Mouse (Mus musculus): ENCODE measurements around the gene Trak1. TPM values are rescaled to one million over a fixed set of nuclear protein-coding genes. Genes with fewer than 3 reads are reported as not detected.

Trak1 gene
- polyA plus RNA-seq, 1 experiment from 2014 or later = 16.2 TPM

DNA sequence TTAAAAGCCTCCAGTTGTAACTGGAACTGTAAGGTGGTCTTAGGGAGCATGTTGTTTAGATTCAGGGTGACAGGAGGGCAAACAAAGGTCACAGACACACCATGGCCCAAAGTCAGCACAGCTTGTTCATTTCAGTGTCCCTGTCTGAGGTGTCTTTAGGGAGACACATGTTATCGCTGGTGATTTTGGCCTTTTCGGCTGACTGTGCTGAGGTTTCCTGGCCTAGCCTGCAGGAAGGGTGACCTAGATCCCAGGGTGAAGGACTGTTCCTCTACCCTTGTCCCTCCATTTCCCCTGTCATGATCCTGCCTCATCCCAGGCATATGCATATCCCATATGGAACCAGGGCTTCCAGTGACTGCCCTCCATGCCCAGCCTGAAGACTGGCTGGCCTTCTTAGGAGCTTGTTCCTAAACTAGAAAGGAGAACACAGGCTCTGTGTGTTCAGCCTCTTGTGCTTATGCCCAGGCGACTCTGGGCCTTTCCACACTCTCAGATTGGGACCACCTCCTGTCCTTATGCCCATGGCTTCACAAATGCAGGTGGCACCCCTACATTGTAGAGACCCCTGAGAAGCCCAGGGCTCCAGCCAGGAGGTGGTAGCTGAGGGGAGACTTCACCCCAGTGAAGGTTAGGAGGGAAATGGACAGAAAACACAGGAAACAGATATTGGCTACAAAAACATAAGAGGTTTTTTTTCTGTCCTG is 62.1 kb downstream of the Trak1 start:
- Histone ChIP-seq H3K36me3 (ENCODE audit: insufficient read depth, low read length) (0 out of 2 replicates have a peak, but pooled peaks cover 6% of the 10 kb centered on the region), H3K27ac (ENCODE audit: low read length) (peak overlapping the region; percentile 2; the same call in 1 of the 2 replicates), H3K4me2 (replicated peaks; ENCODE audit: low read depth, low read length) (no peak overlapping the region), H3K4me1 (ENCODE audit: insufficient read depth, low read length) (peaks cover 41% of the 10 kb centered on the region), H3K4me3 (ENCODE audit: low read length) (no peak overlapping the region), H3K9me3 (ENCODE audit: low read length) (no peaks in the 10 kb centered on the region), H3K9ac (replicated peaks; ENCODE audit: low read length) (0 out of 2 replicates have a peak overlapping the region, but pooled peaks have one; percentile 9), H3K27me3 (ENCODE audit: insufficient read depth, low read length) (no peaks in the 10 kb centered on the region)
- 62% methylated on average over 3 of the region's 3 CpGs for WGBS
- no peak for ATAC-seq (ENCODE audit: low FRiP score, low TSS enrichment)

- H3K27ac ChIP-seq (ENCODE audit: low read length) = peak overlapping the region; percentile 83
- WGBS = 17% methylated on average over 12 of the region's 12 CpGs
- H3K9ac ChIP-seq (replicated peaks; ENCODE audit: low read length) = peak overlapping the region; percentile 40
- H3K4me1 ChIP-seq (ENCODE audit: insufficient read depth, low read length) = peaks cover 33% of the 10 kb centered on the region
- 0 out of 2 replicates have a peak, but pooled peaks cover 10% of the 10 kb centered on the region for H3K36me3 ChIP-seq (ENCODE audit: insufficient read depth, low read length)
- H3K9me3 ChIP-seq (ENCODE audit: low read length) = no peaks in the 10 kb centered on the region
- H3K4me2 ChIP-seq (replicated peaks; ENCODE audit: low read depth, low read length) = peak overlapping the region; percentile 17
- H3K27me3 ChIP-seq (ENCODE audit: insufficient read depth, low read length) = no peaks in the 10 kb centered on the region
- no peak overlapping the region for H3K4me3 ChIP-seq (ENCODE audit: low read length)
- 0 out of 2 replicates have a peak, but pooled peaks have one; percentile 30 for ATAC-seq (ENCODE audit: low FRiP score, low TSS enrichment)
These were observed 63.1 kb downstream of the Trak1 start for GRCm38 (mm10) chr9:121360327-121360954.

DNA sequence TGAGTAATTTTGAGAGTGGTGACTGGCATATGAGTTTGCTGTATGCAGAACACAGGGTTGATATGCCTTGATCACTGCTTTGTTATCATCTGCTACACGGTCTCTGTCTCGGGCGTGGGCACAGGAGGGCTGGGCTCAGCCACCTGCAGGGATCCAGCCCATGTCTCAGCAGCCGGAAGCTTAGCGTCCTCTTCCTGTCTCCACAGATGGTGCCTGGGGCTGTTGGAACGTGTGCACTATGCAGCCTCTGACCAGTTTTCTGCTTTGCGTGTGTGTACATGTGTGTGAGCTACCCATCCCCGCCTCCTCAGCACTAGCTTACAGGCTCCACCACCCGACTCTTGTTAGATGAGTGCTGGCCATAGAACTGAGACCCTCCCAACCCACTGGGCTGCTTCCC is 63.7 kb downstream of the Trak1 start:
- Histone ChIP-seq H3K27me3 (ENCODE audit: insufficient read depth, low read length) (no peaks in the 10 kb centered on the region), H3K9me3 (ENCODE audit: low read length) (no peaks in the 10 kb centered on the region), H3K36me3 (ENCODE audit: insufficient read depth, low read length) (0 out of 2 replicates have a peak, but pooled peaks cover 10% of the 10 kb centered on the region), H3K9ac (replicated peaks; ENCODE audit: low read length) (peak overlapping the region; percentile 40), H3K4me1 (ENCODE audit: insufficient read depth, low read length) (peaks cover 27% of the 10 kb centered on the region), H3K27ac (ENCODE audit: low read length) (peak overlapping the region; percentile 83), H3K4me3 (ENCODE audit: low read length) (no peak overlapping the region), H3K4me2 (replicated peaks; ENCODE audit: low read depth, low read length) (no peak overlapping the region; the same call in 1 of the 2 replicates)
- WGBS = 69% methylated on average over 9 of the region's 9 CpGs
- no peak for ATAC-seq (ENCODE audit: low FRiP score, low TSS enrichment)

GRCm38 (mm10) chr9:121363932-121364331 is 66.6 kb downstream of the Trak1 start:
- H3K4me3 ChIP-seq (ENCODE audit: low read length) = no peak overlapping the region
- H3K4me2 ChIP-seq (replicated peaks; ENCODE audit: low read depth, low read length) = no peak overlapping the region
- 84% methylated on average over 19 of the region's 19 CpGs for WGBS
- peaks cover 23% of the 10 kb centered on the region for H3K4me1 ChIP-seq (ENCODE audit: insufficient read depth, low read length)
- H3K9me3 ChIP-seq (ENCODE audit: low read length) = no peaks in the 10 kb centered on the region
- H3K36me3 ChIP-seq (ENCODE audit: insufficient read depth, low read length) = 0 out of 2 replicates have a peak, but pooled peaks cover 10% of the 10 kb centered on the region
- no peak for ATAC-seq (ENCODE audit: low FRiP score, low TSS enrichment)
- H3K9ac ChIP-seq (replicated peaks; ENCODE audit: low read length) = no peak overlapping the region
- no peak overlapping the region for H3K27ac ChIP-seq (ENCODE audit: low read length)
- no peaks in the 10 kb centered on the region for H3K27me3 ChIP-seq (ENCODE audit: insufficient read depth, low read length)

GRCm38 (mm10) chr9:121366135-121366863 is 69.0 kb downstream of the Trak1 start:
- ATAC-seq (ENCODE audit: low FRiP score, low TSS enrichment) = no peak
- 66% methylated on average over 18 of the region's 18 CpGs for WGBS
- H3K27me3 ChIP-seq (ENCODE audit: insufficient read depth, low read length) = no peaks in the 10 kb centered on the region; the same call in 1 of the 2 replicates

GRCm38 (mm10) chr9:121366864-121367245 is 69.6 kb downstream of the Trak1 start:
- WGBS = 72% methylated on average over 12 of the region's 12 CpGs
- H3K4me1 ChIP-seq (ENCODE audit: insufficient read depth, low read length) = peaks cover 22% of the 10 kb centered on the region
- ATAC-seq (ENCODE audit: low FRiP score, low TSS enrichment) = no peak
- H3K4me2 ChIP-seq (replicated peaks; ENCODE audit: low read depth, low read length) = no peak overlapping the region
- H3K27ac ChIP-seq (ENCODE audit: low read length) = no peak overlapping the region
- H3K9ac ChIP-seq (replicated peaks; ENCODE audit: low read length) = no peak overlapping the region
- H3K9me3 ChIP-seq (ENCODE audit: low read length) = no peaks in the 10 kb centered on the region
- no peak overlapping the region for H3K4me3 ChIP-seq (ENCODE audit: low read length)
- H3K27me3 ChIP-seq (ENCODE audit: insufficient read depth, low read length) = no peaks in the 10 kb centered on the region; the same call in 1 of the 2 replicates
- H3K36me3 ChIP-seq (ENCODE audit: insufficient read depth, low read length) = 0 out of 2 replicates have a peak, but pooled peaks cover 10% of the 10 kb centered on the region

More at GRCm38 (mm10) chr9:121366135-121366863, 69.0 kb downstream of the Trak1 start:
- peaks cover 19% of the 10 kb centered on the region for H3K4me1 ChIP-seq (ENCODE audit: insufficient read depth, low read length)
- H3K9me3 ChIP-seq (ENCODE audit: low read length) = no peaks in the 10 kb centered on the region
- no peak overlapping the region for H3K4me3 ChIP-seq (ENCODE audit: low read length)
- 0 out of 2 replicates have a peak, but pooled peaks cover 10% of the 10 kb centered on the region for H3K36me3 ChIP-seq (ENCODE audit: insufficient read depth, low read length)
- H3K9ac ChIP-seq (replicated peaks; ENCODE audit: low read length) = no peak overlapping the region; the same call in 1 of the 2 replicates
- no peak overlapping the region for H3K27ac ChIP-seq (ENCODE audit: low read length)
- H3K4me2 ChIP-seq (replicated peaks; ENCODE audit: low read depth, low read length) = no peak overlapping the region

- no peak overlapping the region for H3K4me3 ChIP-seq (ENCODE audit: low read length)
- H3K9ac ChIP-seq (replicated peaks; ENCODE audit: low read length) = no peak overlapping the region
- 0 out of 2 replicates have a peak, but pooled peaks cover 3% of the 10 kb centered on the region for H3K36me3 ChIP-seq (ENCODE audit: insufficient read depth, low read length)
- ATAC-seq (ENCODE audit: low FRiP score, low TSS enrichment) = no peak
- no peaks in the 10 kb centered on the region for H3K9me3 ChIP-seq (ENCODE audit: low read length)
- peaks cover 38% of the 10 kb centered on the region for H3K4me1 ChIP-seq (ENCODE audit: insufficient read depth, low read length)
- no peak overlapping the region for H3K27ac ChIP-seq (ENCODE audit: low read length)
- no peak overlapping the region for H3K4me2 ChIP-seq (replicated peaks; ENCODE audit: low read depth, low read length)
- H3K27me3 ChIP-seq (ENCODE audit: insufficient read depth, low read length) = no peaks in the 10 kb centered on the region; the same call in 1 of the 2 replicates
- WGBS = 60% methylated on average over 6 of the region's 6 CpGs
These were observed 72.3 kb downstream of the Trak1 start for GRCm38 (mm10) chr9:121369573-121369972.

DNA sequence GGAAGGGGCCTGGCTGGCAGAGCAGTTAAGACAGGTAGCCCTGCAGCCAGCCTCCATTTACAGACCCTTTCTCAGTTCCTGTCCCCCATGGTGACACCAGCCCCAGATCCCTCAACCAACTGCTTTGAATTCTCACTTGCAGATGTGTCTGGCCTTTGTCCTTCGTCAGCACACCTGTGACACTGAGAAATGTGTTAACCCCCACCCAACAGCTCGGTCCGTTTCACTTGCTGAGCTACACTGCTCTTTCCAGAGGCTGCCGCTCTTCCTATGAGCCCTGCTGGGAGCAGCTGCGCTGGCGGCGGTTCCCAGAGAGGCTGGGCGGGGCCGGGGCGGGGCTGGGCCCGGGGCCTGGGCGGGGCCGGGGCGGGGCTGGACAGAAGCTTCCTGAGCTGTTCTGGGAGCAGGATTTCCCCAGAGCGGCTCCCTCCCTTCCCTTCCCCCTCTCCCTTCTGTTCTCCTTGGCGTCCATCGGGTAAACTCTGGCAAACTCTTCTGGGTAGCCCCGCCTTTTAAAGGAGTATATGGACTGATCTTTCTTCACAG is 74.1 kb downstream of the Trak1 start:
- no peaks in the 10 kb centered on the region for H3K9me3 ChIP-seq (ENCODE audit: low read length)
- H3K27me3 ChIP-seq (ENCODE audit: insufficient read depth, low read length) = no peaks in the 10 kb centered on the region; the same call in 1 of the 2 replicates
- ATAC-seq (ENCODE audit: low FRiP score, low TSS enrichment) = peak; percentile 93
- H3K27ac ChIP-seq (ENCODE audit: low read length) = peak overlapping the region; percentile 87
- peak overlapping the region; percentile 63 for H3K4me2 ChIP-seq (replicated peaks; ENCODE audit: low read depth, low read length)
- H3K36me3 ChIP-seq (ENCODE audit: insufficient read depth, low read length) = no peaks in the 10 kb centered on the region
- peaks cover 43% of the 10 kb centered on the region for H3K4me1 ChIP-seq (ENCODE audit: insufficient read depth, low read length)
- WGBS = 1% methylated on average over 15 of the region's 18 CpGs
- H3K4me3 ChIP-seq (ENCODE audit: low read length) = peak overlapping the region; percentile 37
- peak overlapping the region; percentile 59 for H3K9ac ChIP-seq (replicated peaks; ENCODE audit: low read length)

DNA sequence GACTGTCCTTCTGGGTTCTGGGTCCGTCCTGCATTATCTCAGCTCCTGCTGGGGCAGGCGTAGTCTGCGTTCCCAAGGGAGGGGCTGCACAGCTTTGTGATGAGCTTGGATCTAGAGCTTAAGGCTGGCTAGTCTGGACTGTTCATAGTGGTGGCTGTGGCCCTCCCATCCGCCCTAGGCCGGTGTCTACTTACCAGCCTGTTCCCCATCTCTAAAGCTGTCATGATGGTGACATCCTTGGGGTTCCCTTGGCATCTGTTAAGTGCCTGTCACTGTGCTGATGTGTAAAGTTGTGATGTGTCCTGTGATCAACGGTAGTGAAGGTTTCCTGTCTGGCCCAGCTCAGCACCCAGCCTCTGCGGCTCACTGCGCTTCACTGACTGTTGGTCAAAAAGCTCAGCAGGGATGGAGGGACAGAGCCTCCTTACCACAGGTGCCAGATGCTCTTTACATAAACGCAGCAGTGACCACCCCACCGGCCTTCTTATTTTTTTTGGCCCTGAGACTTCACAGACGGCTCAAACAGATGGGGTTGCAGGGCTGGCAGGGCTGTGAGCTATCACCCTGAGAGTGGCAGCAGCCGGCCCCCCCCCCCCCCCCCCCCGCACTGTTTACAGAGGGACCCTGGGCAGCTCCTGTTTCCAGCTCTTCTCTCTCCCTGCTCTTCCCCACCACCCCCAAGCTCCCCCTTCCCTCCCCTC is 74.8 kb downstream of the Trak1 start:
- ATAC-seq (ENCODE audit: low FRiP score, low TSS enrichment) = peak; percentile 80
- WGBS = 7% methylated on average over 11 of the region's 13 CpGs
- peak overlapping the region; percentile 59 for H3K9ac ChIP-seq (replicated peaks; ENCODE audit: low read length)

More for the DNA sequence above, 74.8 kb downstream of the Trak1 start:
- H3K4me3 ChIP-seq (ENCODE audit: low read length) = peak overlapping the region; percentile 37
- peak overlapping the region; percentile 63 for H3K4me2 ChIP-seq (replicated peaks; ENCODE audit: low read depth, low read length)
- no peaks in the 10 kb centered on the region for H3K9me3 ChIP-seq (ENCODE audit: low read length)
- peaks cover 45% of the 10 kb centered on the region for H3K4me1 ChIP-seq (ENCODE audit: insufficient read depth, low read length)
- peak overlapping the region; percentile 87 for H3K27ac ChIP-seq (ENCODE audit: low read length)
- no peaks in the 10 kb centered on the region for H3K36me3 ChIP-seq (ENCODE audit: insufficient read depth, low read length)
- no peaks in the 10 kb centered on the region; the same call in 1 of the 2 replicates for H3K27me3 ChIP-seq (ENCODE audit: insufficient read depth, low read length)

All from kidney, embryonic 16.5 days (tissue).